Mouse (Mus musculus): ENCODE results near the gene Rex1bd. TPM values are rescaled to one million over a fixed set of nuclear protein-coding genes. Genes with fewer than 3 reads are reported as not detected.
A peak's percentile ranks its signal among the peaks of the same experiment; 100 is the strongest.

The Rex1bd gene
- polyA plus RNA-seq, 1 experiment from 2014 or later: 157 TPM

- Histone ChIP-seq H3K27me3 (replicated peaks; ENCODE audit: control insufficient read depth, insufficient read depth, low read length) (peaks cover 83% of the 10 kb centered on the region), H3K4me3 (replicated peaks; ENCODE audit: low read length) (no peak overlapping the region), H3K9ac (replicated peaks; ENCODE audit: low read depth, low read length) (no peak overlapping the region), H3K27ac (ENCODE audit: low read length) (no peak overlapping the region), H3K4me1 (replicated peaks; ENCODE audit: control insufficient read depth, insufficient read depth, low read length) (peaks cover 40% of the 10 kb centered on the region), H3K36me3 (ENCODE audit: control insufficient read depth, insufficient read depth) (no peaks in the 10 kb centered on the region), H3K9me3 (ENCODE audit: control insufficient read depth, low read length) (no peaks in the 10 kb centered on the region), H3K4me2 (ENCODE audit: low read length) (0 out of 2 replicates have a peak overlapping the region, but pooled peaks have one; percentile 17)
- 2% methylated on average over 14 of the region's 14 CpGs for WGBS
- ATAC-seq: no peak
Observed at GRCm38 (mm10) chr8:70488931-70489470, 17.6 kb downstream of the Rex1bd start.

GRCm38 (mm10) chr8:70487993-70488796, 18.4 kb downstream of the Rex1bd start:
- peaks cover 75% of the 10 kb centered on the region for H3K27me3 ChIP-seq (replicated peaks; ENCODE audit: control insufficient read depth, insufficient read depth, low read length)
- H3K36me3 ChIP-seq (ENCODE audit: control insufficient read depth, insufficient read depth): no peaks in the 10 kb centered on the region
- no peak overlapping the region for H3K27ac ChIP-seq (ENCODE audit: low read length)
- no peak for ATAC-seq
- H3K4me2 ChIP-seq (ENCODE audit: low read length): peak overlapping the region; percentile 84
- 5% methylated on average over 55 of the region's 55 CpGs for WGBS
- H3K4me1 ChIP-seq (replicated peaks; ENCODE audit: control insufficient read depth, insufficient read depth, low read length): peaks cover 32% of the 10 kb centered on the region
- H3K4me3 ChIP-seq (replicated peaks; ENCODE audit: low read length): peak overlapping the region; percentile 21
- H3K9ac ChIP-seq (replicated peaks; ENCODE audit: low read depth, low read length): peak overlapping the region; percentile 1; the same call in 1 of the 2 replicates
- H3K9me3 ChIP-seq (ENCODE audit: control insufficient read depth, low read length): no peaks in the 10 kb centered on the region

- H3K4me3 ChIP-seq (replicated peaks; ENCODE audit: low read length): peak within 1 kb of the TSS; percentile 69
- 2% methylated on average over 33 of the region's 33 CpGs for WGBS
- H3K27me3 ChIP-seq (replicated peaks; ENCODE audit: control insufficient read depth, insufficient read depth, low read length): peaks cover 63% of the 10 kb centered on the region
- H3K9ac ChIP-seq (replicated peaks; ENCODE audit: low read depth, low read length): peak within 1 kb of the TSS; percentile 88
- no peak within 1 kb of the TSS for H3K27ac ChIP-seq (ENCODE audit: low read length)
- H3K36me3 ChIP-seq (ENCODE audit: control insufficient read depth, insufficient read depth): no peaks in the 10 kb centered on the region
- H3K4me2 ChIP-seq (ENCODE audit: low read length): peak within 1 kb of the TSS; percentile 84
- ATAC-seq: peak; percentile 70
- peaks cover 23% of the 10 kb centered on the region for H3K4me1 ChIP-seq (replicated peaks; ENCODE audit: control insufficient read depth, insufficient read depth, low read length)
- H3K9me3 ChIP-seq (ENCODE audit: control insufficient read depth, low read length): no peaks in the 10 kb centered on the region
Observed at GRCm38 (mm10) chr8:70486941-70487520, 19.5 kb downstream of the Rex1bd start, which contains the start of gene Tmem59l. TSS of gene Tmem59l (minus strand) at chr8:70487358.

GRCm38 (mm10) chr8:70486191-70486681, 20.3 kb downstream of the Rex1bd start:
- ATAC-seq: no peak
- H3K4me1 ChIP-seq (replicated peaks; ENCODE audit: control insufficient read depth, insufficient read depth, low read length): peaks cover 23% of the 10 kb centered on the region
- peaks cover 55% of the 10 kb centered on the region for H3K27me3 ChIP-seq (replicated peaks; ENCODE audit: control insufficient read depth, insufficient read depth, low read length)
- H3K9me3 ChIP-seq (ENCODE audit: control insufficient read depth, low read length): no peaks in the 10 kb centered on the region
- H3K27ac ChIP-seq (ENCODE audit: low read length): no peak overlapping the region
- peak overlapping the region; percentile 84 for H3K4me2 ChIP-seq (ENCODE audit: low read length)
- peak overlapping the region; percentile 88; the same call in 1 of the 2 replicates for H3K9ac ChIP-seq (replicated peaks; ENCODE audit: low read depth, low read length)
- H3K4me3 ChIP-seq (replicated peaks; ENCODE audit: low read length): peak overlapping the region; percentile 69
- 52% methylated on average over 7 of the region's 7 CpGs for whole genome bisulfite sequencing
- H3K36me3 ChIP-seq (ENCODE audit: control insufficient read depth, insufficient read depth): no peaks in the 10 kb centered on the region

GRCm38 (mm10) chr8:70482943-70483342, 23.6 kb downstream of the Rex1bd start:
- Histone ChIP-seq H3K9ac (replicated peaks; ENCODE audit: low read depth, low read length) (no peak overlapping the region), H3K27me3 (replicated peaks; ENCODE audit: control insufficient read depth, insufficient read depth, low read length) (peaks cover 26% of the 10 kb centered on the region)

GRCm38 (mm10) chr8:70481908-70482307, 24.6 kb downstream of the Rex1bd start:
- H3K36me3 ChIP-seq (ENCODE audit: control insufficient read depth, insufficient read depth): no peaks in the 10 kb centered on the region
- peaks cover 23% of the 10 kb centered on the region for H3K27me3 ChIP-seq (replicated peaks; ENCODE audit: control insufficient read depth, insufficient read depth, low read length)
- no peak overlapping the region for H3K27ac ChIP-seq (ENCODE audit: low read length)
- no peak for ATAC-seq
- H3K4me1 ChIP-seq (replicated peaks; ENCODE audit: control insufficient read depth, insufficient read depth, low read length): peaks cover 15% of the 10 kb centered on the region
- no peak overlapping the region for H3K9ac ChIP-seq (replicated peaks; ENCODE audit: low read depth, low read length)
- H3K9me3 ChIP-seq (ENCODE audit: control insufficient read depth, low read length): no peaks in the 10 kb centered on the region
- H3K4me3 ChIP-seq (replicated peaks; ENCODE audit: low read length): no peak overlapping the region
- WGBS: 81% methylated on average over 3 of the region's 3 CpGs
- H3K4me2 ChIP-seq (ENCODE audit: low read length): no peak overlapping the region

More at GRCm38 (mm10) chr8:70482943-70483342, 23.6 kb downstream of the Rex1bd start:
- Histone ChIP-seq H3K4me1 (replicated peaks; ENCODE audit: control insufficient read depth, insufficient read depth, low read length) (peaks cover 11% of the 10 kb centered on the region), H3K4me3 (replicated peaks; ENCODE audit: low read length) (no peak overlapping the region), H3K9me3 (ENCODE audit: control insufficient read depth, low read length) (no peaks in the 10 kb centered on the region), H3K27ac (ENCODE audit: low read length) (no peak overlapping the region), H3K4me2 (ENCODE audit: low read length) (no peak overlapping the region), H3K36me3 (ENCODE audit: control insufficient read depth, insufficient read depth) (no peaks in the 10 kb centered on the region)
- 69% methylated on average over 2 of the region's 2 CpGs for WGBS
- ATAC-seq: no peak

- whole genome bisulfite sequencing: under 1% methylated on average over 21 of the region's 21 CpGs
Observed at GRCm38 (mm10) chr8:70477269-70477982, 29.1 kb downstream of the Rex1bd start.

GRCm38 (mm10) chr8:70476333-70477268, 30.0 kb downstream of the Rex1bd start, which contains the start of gene Klhl26:
TSS of gene Klhl26 (minus strand) at chr8:70476968.
- Histone ChIP-seq H3K4me1 (replicated peaks; ENCODE audit: control insufficient read depth, insufficient read depth, low read length) (peaks cover 14% of the 10 kb centered on the region), H3K36me3 (ENCODE audit: control insufficient read depth, insufficient read depth) (no peaks in the 10 kb centered on the region), H3K4me3 (replicated peaks; ENCODE audit: low read length) (peak within 1 kb of the TSS; percentile 58), H3K9me3 (ENCODE audit: control insufficient read depth, low read length) (no peaks in the 10 kb centered on the region), H3K27me3 (replicated peaks; ENCODE audit: control insufficient read depth, insufficient read depth, low read length) (no peaks in the 10 kb centered on the region; the same call in 1 of the 2 replicates), H3K4me2 (ENCODE audit: low read length) (peak within 1 kb of the TSS; percentile 72), H3K27ac (ENCODE audit: low read length) (no peak within 1 kb of the TSS), H3K9ac (replicated peaks; ENCODE audit: low read depth, low read length) (peak within 1 kb of the TSS; percentile 75)
- peak; percentile 84 for ATAC-seq
- WGBS: under 1% methylated on average over 50 of the region's 53 CpGs

More at GRCm38 (mm10) chr8:70477269-70477982, 29.1 kb downstream of the Rex1bd start:
- H3K27me3 ChIP-seq (replicated peaks; ENCODE audit: control insufficient read depth, insufficient read depth, low read length): no peaks in the 10 kb centered on the region; the same call in 1 of the 2 replicates
- peaks cover 14% of the 10 kb centered on the region for H3K4me1 ChIP-seq (replicated peaks; ENCODE audit: control insufficient read depth, insufficient read depth, low read length)
- no peaks in the 10 kb centered on the region for H3K9me3 ChIP-seq (ENCODE audit: control insufficient read depth, low read length)
- ATAC-seq: peak; percentile 34
- H3K36me3 ChIP-seq (ENCODE audit: control insufficient read depth, insufficient read depth): no peaks in the 10 kb centered on the region
- peak overlapping the region; percentile 58 for H3K4me3 ChIP-seq (replicated peaks; ENCODE audit: low read length)
- no peak overlapping the region for H3K9ac ChIP-seq (replicated peaks; ENCODE audit: low read depth, low read length)
- no peak overlapping the region for H3K27ac ChIP-seq (ENCODE audit: low read length)
- H3K4me2 ChIP-seq (ENCODE audit: low read length): peak overlapping the region; percentile 72

Data from forebrain, embryonic 16.5 days (tissue).